Mouse (Mus musculus): ENCODE data around the gene Rpl37a.

Rpl37a gene

DNA sequence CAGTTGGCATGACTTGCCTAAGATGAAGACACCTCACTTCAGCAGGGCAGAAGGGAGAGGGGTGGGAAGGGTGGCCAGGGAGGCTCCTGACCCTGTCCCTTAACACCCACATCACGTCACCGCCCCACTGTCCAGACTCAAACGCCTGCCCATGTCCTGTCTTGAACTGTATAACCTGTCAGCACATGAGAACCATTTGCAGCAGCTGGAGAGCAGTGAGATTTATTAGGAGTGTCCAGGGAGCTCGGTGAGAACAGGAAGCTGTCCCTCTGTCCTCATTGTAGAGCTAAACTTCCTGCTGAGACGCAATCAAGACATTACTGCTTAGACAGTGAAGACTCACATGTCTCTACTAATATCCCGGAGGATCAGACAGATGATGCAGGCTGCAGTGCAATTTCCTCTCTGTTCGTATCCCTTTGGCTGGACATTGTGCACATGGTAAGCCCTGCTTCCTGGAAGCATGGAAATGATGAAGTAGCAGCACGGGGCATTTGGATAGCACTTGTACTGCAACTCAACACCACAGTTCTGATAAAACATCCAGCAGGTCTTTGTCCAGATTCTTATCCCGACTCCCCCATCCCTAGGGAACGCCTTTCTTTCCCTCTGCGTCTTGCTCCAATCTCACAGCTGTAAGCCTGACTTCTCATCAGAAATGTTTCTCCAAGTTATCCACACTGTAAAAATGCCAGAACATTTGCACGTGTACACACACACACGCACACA is 25.5 kb downstream of the Rpl37a start:
- no peak for DNase-seq (ENCODE audit: low read depth in 2 of 2, low spot score in 2 of 2)

GRCm38 (mm10) chr1:72738946-72739680 is 28.0 kb downstream of the Rpl37a start:
- no peak for DNase-seq (ENCODE audit: low read depth in 2 of 2, low spot score in 2 of 2)

DNA sequence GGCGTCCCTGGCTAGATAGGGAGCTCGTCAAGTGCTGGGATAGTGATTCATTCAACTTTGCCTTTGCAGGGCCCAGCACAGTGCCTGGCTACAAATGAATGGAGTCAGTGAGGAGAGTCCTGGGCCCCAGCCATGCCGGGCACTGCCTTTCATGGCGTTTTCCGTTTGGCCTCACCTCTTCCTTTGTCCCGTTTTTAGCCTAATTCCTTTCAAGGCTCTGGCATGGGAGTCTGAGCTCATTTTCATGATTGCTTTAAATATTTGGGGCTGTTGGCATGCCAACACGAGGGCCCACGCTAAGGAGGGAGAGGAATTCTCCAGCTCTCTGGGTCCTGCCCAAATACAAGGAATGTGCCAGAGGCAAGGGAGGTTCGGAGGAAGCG is 28.6 kb downstream of the Rpl37a start:
- no peak for DNase-seq (ENCODE audit: low read depth in 2 of 2, low spot score in 2 of 2)

GRCm38 (mm10) chr1:72741406-72741805 is 30.3 kb downstream of the Rpl37a start:
- no peak for DNase-seq (ENCODE audit: low read depth in 2 of 2, low spot score in 2 of 2)

- DNase-seq (ENCODE audit: low read depth in 2 of 2, low spot score in 2 of 2): no peak
These were observed 33.9 kb downstream of the Rpl37a start for GRCm38 (mm10) chr1:72744816-72745506.

- no peak for DNase-seq (ENCODE audit: low read depth in 2 of 2, low spot score in 2 of 2)
These were observed 35.3 kb downstream of the Rpl37a start for GRCm38 (mm10) chr1:72746382-72746781.

GRCm38 (mm10) chr1:72751371-72751781 is 40.3 kb downstream of the Rpl37a start:
- DNase-seq (ENCODE audit: low read depth in 2 of 2, low spot score in 2 of 2): no peak

- no peak for DNase-seq (ENCODE audit: low read depth in 2 of 2, low spot score in 2 of 2)
These were observed 42.1 kb downstream of the Rpl37a start for GRCm38 (mm10) chr1:72753211-72753610.

- no peak for DNase-seq (ENCODE audit: low read depth in 2 of 2, low spot score in 2 of 2)
These were observed 44.1 kb downstream of the Rpl37a start for GRCm38 (mm10) chr1:72755227-72755626.

DNA sequence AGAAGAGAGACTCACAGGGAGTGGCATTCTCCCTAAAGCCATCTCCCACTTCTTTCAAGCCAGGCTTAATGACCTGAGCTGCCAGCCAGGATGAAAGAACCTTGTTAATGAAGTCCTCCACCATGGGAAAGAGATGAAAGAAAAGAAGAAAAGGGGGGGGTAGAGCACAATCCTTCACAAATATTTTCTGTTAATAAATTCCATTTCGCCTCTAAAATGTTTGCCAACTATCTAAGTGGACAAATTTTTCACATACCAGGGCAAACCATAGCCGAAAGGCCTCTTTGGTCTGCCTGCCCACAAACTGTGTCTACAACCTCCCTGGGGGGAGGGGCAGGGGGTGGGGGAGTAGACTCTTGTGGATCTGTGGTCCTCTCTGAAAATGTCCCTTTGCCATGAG is 44.7 kb downstream of the Rpl37a start:
- no peak for DNase-seq (ENCODE audit: low read depth in 2 of 2, low spot score in 2 of 2)

DNA sequence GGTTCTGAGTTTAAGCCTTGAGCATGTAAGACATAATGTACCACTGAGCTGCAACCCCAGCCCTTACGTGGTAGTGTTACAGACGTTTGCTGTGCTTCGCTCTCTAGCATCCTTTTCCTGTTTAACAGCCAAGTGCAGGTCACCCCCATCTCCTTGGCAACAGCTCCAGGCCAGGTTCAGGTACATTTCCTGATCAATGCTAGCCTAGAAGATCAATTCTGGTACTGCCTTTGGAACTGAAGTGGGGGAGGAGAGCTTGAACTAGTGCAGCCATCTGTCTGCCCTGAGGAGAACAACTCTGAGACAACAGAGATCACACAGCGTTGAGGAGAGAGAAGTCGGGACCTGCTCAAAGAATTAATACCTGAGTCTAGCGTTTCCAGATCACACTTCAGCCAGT is 48.7 kb downstream of the Rpl37a start:
- DNase-seq (ENCODE audit: low read depth in 2 of 2, low spot score in 2 of 2): no peak
